Mouse (Mus musculus): ENCODE measurements at regions not wholly inside any gene's neighbourhood (a gene's known extent, or its start where the extent isn't known, plus 50 kb on each side); places are given as distances from the start of the nearest gene placed in this dataset.
A peak's percentile ranks its signal among the peaks of the same experiment; 100 is the strongest.

DNA sequence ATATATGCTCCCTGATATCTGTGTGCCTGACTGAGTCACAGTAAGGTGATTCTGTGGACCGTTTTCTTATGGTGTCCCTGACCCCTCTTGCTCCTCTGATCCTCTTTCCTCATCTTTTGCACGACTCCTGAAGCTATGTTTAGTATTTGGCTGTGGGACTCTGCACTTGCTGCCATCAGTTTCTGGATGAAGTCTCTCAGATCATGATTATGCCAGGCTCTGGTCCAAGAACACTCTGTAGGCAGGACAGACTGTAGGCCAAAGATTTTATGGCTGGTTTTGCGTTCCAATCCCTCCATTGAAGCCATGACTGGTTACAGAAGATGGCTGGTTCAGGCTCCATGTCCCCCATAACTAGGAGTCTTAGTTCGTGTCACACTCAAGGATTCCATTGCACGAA is 227.2 kb upstream of the Adcy2 start:
- H3K27me3 ChIP-seq (ENCODE audit: insufficient read depth, low read length): no peaks in the 10 kb centered on the region
- H3K27ac ChIP-seq (ENCODE audit: low read depth, low read length): no peak overlapping the region
- no peaks in the 10 kb centered on the region for H3K4me1 ChIP-seq (ENCODE audit: insufficient read depth)
- 67% methylated on average over 5 of the region's 5 CpGs for WGBS
- TF ChIP-seq CTCF (IDR thresholded peaks at IDR 0.05; ENCODE audit: low read depth): no peak
- no peaks in the 10 kb centered on the region for H3K36me3 ChIP-seq (ENCODE audit: insufficient read depth)
- no peak overlapping the region for H3K9ac ChIP-seq
- ATAC-seq (no peak), DNase-seq (no peak)
- H3K9me3 ChIP-seq (ENCODE audit: low read length): no peaks in the 10 kb centered on the region
- no peak overlapping the region for H3K4me2 ChIP-seq (ENCODE audit: low read depth)
- no peak overlapping the region for H3K4me3 ChIP-seq (ENCODE audit: low read depth, low read length)

GRCm38 (mm10) chr13:69230361-69230943 is 231.1 kb upstream of the Adcy2 start:
- no peaks in the 10 kb centered on the region for H3K27me3 ChIP-seq (ENCODE audit: insufficient read depth, low read length)
- H3K9me3 ChIP-seq (ENCODE audit: low read length): no peaks in the 10 kb centered on the region
- ATAC-seq (no peak), DNase-seq (no peak)
- H3K36me3 ChIP-seq (ENCODE audit: insufficient read depth): no peaks in the 10 kb centered on the region
- no peak overlapping the region for H3K4me2 ChIP-seq (ENCODE audit: low read depth)
- no peaks in the 10 kb centered on the region for H3K4me1 ChIP-seq (ENCODE audit: insufficient read depth)
- no peak overlapping the region for H3K27ac ChIP-seq (ENCODE audit: low read depth, low read length)
- no peak for TF ChIP-seq CTCF (IDR thresholded peaks at IDR 0.05; ENCODE audit: low read depth)
- no peak overlapping the region for H3K4me3 ChIP-seq (ENCODE audit: low read depth, low read length)
- no peak overlapping the region for H3K9ac ChIP-seq
- WGBS: 83% methylated on average over 10 of the region's 10 CpGs

GRCm38 (mm10) chr13:69236386-69236785 is 237.0 kb upstream of the Adcy2 start:
- Histone ChIP-seq H3K9ac (no peak overlapping the region), H3K27me3 (ENCODE audit: insufficient read depth, low read length) (no peaks in the 10 kb centered on the region), H3K36me3 (ENCODE audit: insufficient read depth) (no peaks in the 10 kb centered on the region), H3K27ac (ENCODE audit: low read depth, low read length) (no peak overlapping the region), H3K9me3 (ENCODE audit: low read length) (no peaks in the 10 kb centered on the region), H3K4me1 (ENCODE audit: insufficient read depth) (0 out of 2 replicates have a peak, but pooled peaks cover 3% of the 10 kb centered on the region), H3K4me2 (ENCODE audit: low read depth) (no peak overlapping the region), H3K4me3 (ENCODE audit: low read depth, low read length) (no peak overlapping the region)
- ATAC-seq (peak; percentile 94), DNase-seq (peak; percentile 74)
- no peak for TF ChIP-seq CTCF (IDR thresholded peaks at IDR 0.05; ENCODE audit: low read depth)
- WGBS: 47% methylated on average over 5 of the region's 5 CpGs

- no peaks in the 10 kb centered on the region for H3K27me3 ChIP-seq (ENCODE audit: insufficient read depth, low read length)
- ATAC-seq (peak; percentile 56), DNase-seq (peak; percentile 60)
- no peak overlapping the region for H3K9ac ChIP-seq
- 0 out of 2 replicates have a peak, but pooled peaks cover 3% of the 10 kb centered on the region for H3K4me1 ChIP-seq (ENCODE audit: insufficient read depth)
- H3K4me2 ChIP-seq (ENCODE audit: low read depth): no peak overlapping the region
- no peaks in the 10 kb centered on the region for H3K36me3 ChIP-seq (ENCODE audit: insufficient read depth)
- TF ChIP-seq CTCF (IDR thresholded peaks at IDR 0.05; ENCODE audit: low read depth): no peak
- H3K4me3 ChIP-seq (ENCODE audit: low read depth, low read length): no peak overlapping the region
- 45% methylated on average over 3 of the region's 3 CpGs for WGBS
- no peak overlapping the region for H3K27ac ChIP-seq (ENCODE audit: low read depth, low read length)
- no peaks in the 10 kb centered on the region for H3K9me3 ChIP-seq (ENCODE audit: low read length)
These were observed 238.6 kb upstream of the Adcy2 start for GRCm38 (mm10) chr13:69237918-69238317.

DNA sequence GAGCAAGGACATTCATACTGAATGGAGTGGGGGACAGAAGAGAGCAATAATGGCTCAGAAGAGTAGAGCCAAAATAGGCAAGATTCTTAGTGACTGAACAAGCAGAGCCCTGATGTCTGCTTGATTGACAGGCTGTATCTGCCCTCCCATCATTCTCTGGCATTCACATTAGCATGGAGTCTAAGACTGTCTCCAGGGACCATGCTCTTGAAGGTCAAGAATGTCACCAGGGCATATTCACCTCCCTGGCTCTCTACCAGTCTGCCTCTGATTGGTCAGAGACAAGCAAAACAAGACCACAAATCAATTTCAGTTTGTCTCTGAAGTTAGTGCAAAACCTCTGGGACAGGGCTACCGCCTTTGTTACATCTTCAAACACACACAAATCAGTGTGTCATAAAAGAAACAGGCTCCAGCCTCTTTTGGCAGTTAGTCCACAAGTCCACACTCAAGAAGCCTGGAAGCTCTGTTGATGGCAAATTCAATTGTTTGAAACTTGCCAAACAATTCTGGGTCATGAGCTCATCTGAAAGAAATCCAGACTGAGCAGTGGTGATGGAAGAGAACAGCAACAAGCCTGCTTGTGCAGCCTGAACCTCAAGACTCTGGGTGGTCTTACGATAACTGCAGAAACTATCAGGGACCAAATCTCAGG is 240.0 kb upstream of the Adcy2 start:
- no peak overlapping the region for H3K9ac ChIP-seq
- H3K4me3 ChIP-seq (ENCODE audit: low read depth, low read length): no peak overlapping the region
- DNase-seq (no peak), ATAC-seq (no peak)
- no peak for TF ChIP-seq CTCF (IDR thresholded peaks at IDR 0.05; ENCODE audit: low read depth)
- H3K27ac ChIP-seq (ENCODE audit: low read depth, low read length): no peak overlapping the region
- no peaks in the 10 kb centered on the region for H3K27me3 ChIP-seq (ENCODE audit: insufficient read depth, low read length)
- no peaks in the 10 kb centered on the region for H3K9me3 ChIP-seq (ENCODE audit: low read length)
- no peak overlapping the region for H3K4me2 ChIP-seq (ENCODE audit: low read depth)
- WGBS: 83% methylated on average over 2 of the region's 2 CpGs
- no peaks in the 10 kb centered on the region for H3K36me3 ChIP-seq (ENCODE audit: insufficient read depth)
- H3K4me1 ChIP-seq (ENCODE audit: insufficient read depth): 0 out of 2 replicates have a peak, but pooled peaks cover 3% of the 10 kb centered on the region

DNA sequence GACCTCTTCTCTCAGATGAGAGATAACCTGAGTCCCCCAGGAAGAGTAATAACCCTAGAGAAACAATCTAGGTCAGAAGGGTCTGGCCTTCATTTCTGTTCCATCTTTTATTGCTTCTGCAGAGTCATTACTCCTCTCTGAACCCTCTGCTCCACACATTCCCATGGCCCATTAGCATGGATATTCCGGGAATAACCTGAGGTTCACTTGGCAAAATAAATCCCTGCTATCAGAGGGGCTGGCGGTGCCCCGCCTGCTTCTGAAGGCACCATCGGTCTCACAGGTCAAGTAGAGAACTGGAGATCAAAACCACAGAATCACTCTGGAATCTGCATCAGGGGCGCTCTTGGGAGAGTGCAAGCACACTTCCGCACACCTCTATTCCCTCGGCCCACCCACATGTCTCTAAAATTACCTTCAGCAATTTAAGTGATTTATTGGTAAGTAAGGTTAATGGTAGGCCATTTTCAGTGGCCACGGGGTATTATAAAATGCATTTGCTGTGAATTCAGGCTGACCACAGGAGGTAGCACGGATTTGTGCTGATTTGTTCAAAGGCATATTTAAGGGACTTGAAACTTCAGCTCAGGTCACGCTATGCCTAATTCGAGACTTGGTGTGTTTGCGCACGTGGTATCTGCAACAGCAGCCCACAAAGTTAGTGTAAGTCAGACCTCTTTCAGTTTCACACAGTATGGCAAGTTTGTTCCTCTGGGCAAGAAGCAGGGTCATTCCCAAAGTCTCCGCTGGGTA is 243.4 kb upstream of the Adcy2 start:
- ATAC-seq: no peak
- H3K4me1 ChIP-seq (ENCODE audit: insufficient read depth): no peaks in the 10 kb centered on the region
- whole genome bisulfite sequencing: 89% methylated on average over 14 of the region's 14 CpGs
- no peak overlapping the region for H3K9ac ChIP-seq
- H3K27ac ChIP-seq (ENCODE audit: low read depth, low read length): no peak overlapping the region
- no peak for TF ChIP-seq CTCF (IDR thresholded peaks at IDR 0.05; ENCODE audit: low read depth)
- H3K9me3 ChIP-seq (ENCODE audit: low read length): no peaks in the 10 kb centered on the region
- H3K27me3 ChIP-seq (ENCODE audit: insufficient read depth, low read length): no peaks in the 10 kb centered on the region
- H3K4me3 ChIP-seq (ENCODE audit: low read depth, low read length): no peak overlapping the region
- no peaks in the 10 kb centered on the region for H3K36me3 ChIP-seq (ENCODE audit: insufficient read depth)
- DNase-seq: no peak
- H3K4me2 ChIP-seq (ENCODE audit: low read depth): no peak overlapping the region
